Mouse (Mus musculus) myocyte (in vitro differentiated cells): Measurements from ENCODE around the gene Psen2.

Experiments used
- MYOG ChIP-seq, 3 experiments: IDR thresholded peaks; one replicate each; pipeline ENCODE4 v1.6.1; 2011; ENCODE audit warnings: control low read depth in 2 of 3, low read depth in 2 of 3, mild to moderate bottlenecking in 2 of 3; ENCODE audit not compliant: insufficient read length in 2 of 3, control insufficient read depth in 1 of 3, insufficient read depth in 1 of 3
- SRF ChIP-seq: IDR thresholded peaks from one replicate; pipeline ENCODE4 v1.6.1; 2011; ENCODE audit warnings: low read depth; ENCODE audit not compliant: control insufficient read depth, insufficient read length

GRCm38 (mm10) chr1:180226766-180227165 lies 36.5 kb downstream of the Psen2 start:
- no peak for TF ChIP-seq SRF
- no peak for TF ChIP-seq MYOG (IDR thresholded peaks at IDR 0.05; ENCODE audit: control insufficient read depth in 1 of 3, insufficient read depth in 1 of 3, insufficient read length in 2 of 3, low read depth in 2 of 3)
